Mouse (Mus musculus): ENCODE data around the gene Emx1. TPM values are rescaled to one million over a fixed set of nuclear protein-coding genes. Genes with fewer than 3 reads are reported as not detected.

Emx1 gene
- polyA plus RNA-seq, 1 experiment from 2014 or later: not detected

- no peak for ATAC-seq (ENCODE audit: insufficient read depth, low FRiP score, low read depth)
- no peaks in the 10 kb centered on the region for H3K36me3 ChIP-seq
- no peaks in the 10 kb centered on the region for H3K9me3 ChIP-seq
Measured at GRCm38 (mm10) chr6:85160201-85160923, 26.9 kb upstream of the Emx1 start.

DNA sequence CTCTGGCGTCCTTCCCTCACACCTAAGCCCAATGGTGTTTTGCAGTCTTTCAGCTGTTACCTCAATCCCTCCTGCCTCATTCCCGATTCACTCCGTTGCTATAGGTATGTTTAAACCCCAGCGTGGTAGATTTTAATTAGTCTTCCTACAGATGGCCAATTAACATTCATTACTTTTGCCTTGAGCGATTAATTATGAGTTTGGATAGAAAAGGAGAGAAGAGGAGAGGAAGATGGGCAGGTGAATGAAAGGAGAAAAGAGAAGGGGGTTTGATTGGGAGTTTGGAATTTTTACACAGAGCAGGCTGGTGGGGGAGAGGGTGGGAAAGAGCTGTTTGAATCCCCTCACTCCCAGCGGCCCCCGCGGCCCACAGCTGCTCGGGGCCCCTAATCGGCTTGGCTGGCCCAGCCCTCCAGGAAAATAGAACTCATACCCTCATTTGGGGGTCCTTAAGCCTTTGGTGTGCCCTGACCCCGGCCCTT lies 21.8 kb upstream of the Emx1 start:
- no peak overlapping the region for H3K4me3 ChIP-seq (replicated peaks)
- H3K27me3 ChIP-seq (replicated peaks): no peaks in the 10 kb centered on the region
- H3K4me1 ChIP-seq: no peaks in the 10 kb centered on the region
- no peaks in the 10 kb centered on the region for H3K36me3 ChIP-seq
- H3K9me3 ChIP-seq: no peaks in the 10 kb centered on the region
- H3K4me2 ChIP-seq: no peak overlapping the region
- 55% methylated on average over 11 of the region's 11 CpGs for WGBS
- no peak overlapping the region for H3K9ac ChIP-seq
- no peak for ATAC-seq (ENCODE audit: insufficient read depth, low FRiP score, low read depth)
- no peak overlapping the region for H3K27ac ChIP-seq

More at GRCm38 (mm10) chr6:85160201-85160923, 26.9 kb upstream of the Emx1 start:
- Histone ChIP-seq H3K27me3 (replicated peaks) (no peaks in the 10 kb centered on the region), H3K27ac (no peak overlapping the region), H3K4me1 (peaks cover under 1% of the 10 kb centered on the region; the same call in 1 of the 2 replicates), H3K4me2 (no peak overlapping the region), H3K4me3 (replicated peaks) (no peak overlapping the region), H3K9ac (no peak overlapping the region)
- WGBS: 30% methylated on average over 4 of the region's 4 CpGs

- Histone ChIP-seq H3K9ac (no peak overlapping the region), H3K27me3 (replicated peaks) (peaks cover 2% of the 10 kb centered on the region; the same call in 1 of the 2 replicates), H3K4me1 (no peaks in the 10 kb centered on the region), H3K27ac (no peak overlapping the region), H3K4me3 (replicated peaks) (no peak overlapping the region), H3K36me3 (no peaks in the 10 kb centered on the region), H3K4me2 (no peak overlapping the region), H3K9me3 (no peaks in the 10 kb centered on the region)
- WGBS: 65% methylated on average over 3 of the region's 3 CpGs
- no peak for ATAC-seq (ENCODE audit: insufficient read depth, low FRiP score, low read depth)
Measured at GRCm38 (mm10) chr6:85179569-85179968, 7.7 kb upstream of the Emx1 start.

GRCm38 (mm10) chr6:85180036-85180435 lies 7.2 kb upstream of the Emx1 start:
- H3K4me2 ChIP-seq: no peak overlapping the region
- peaks cover 4% of the 10 kb centered on the region; the same call in 1 of the 2 replicates for H3K27me3 ChIP-seq (replicated peaks)
- 53% methylated on average over 2 of the region's 2 CpGs for WGBS
- H3K4me1 ChIP-seq: no peaks in the 10 kb centered on the region
- no peak overlapping the region for H3K27ac ChIP-seq
- H3K4me3 ChIP-seq (replicated peaks): no peak overlapping the region
- no peak overlapping the region for H3K9ac ChIP-seq
- ATAC-seq (ENCODE audit: insufficient read depth, low FRiP score, low read depth): no peak
- no peaks in the 10 kb centered on the region for H3K9me3 ChIP-seq
- H3K36me3 ChIP-seq: no peaks in the 10 kb centered on the region

- Histone ChIP-seq H3K9ac (no peak overlapping the region), H3K4me2 (no peak overlapping the region), H3K9me3 (no peaks in the 10 kb centered on the region), H3K4me1 (peaks cover 25% of the 10 kb centered on the region), H3K4me3 (replicated peaks) (no peak overlapping the region), H3K27ac (no peak overlapping the region), H3K36me3 (no peaks in the 10 kb centered on the region), H3K27me3 (replicated peaks) (peaks cover 39% of the 10 kb centered on the region)
- no peak for ATAC-seq (ENCODE audit: insufficient read depth, low FRiP score, low read depth)
- whole genome bisulfite sequencing: 64% methylated on average over 3 of the region's 3 CpGs
Measured at GRCm38 (mm10) chr6:85183951-85184350, 3.3 kb upstream of the Emx1 start.

GRCm38 (mm10) chr6:85186033-85186743 lies 1.1 kb upstream of the Emx1 start:
- Histone ChIP-seq H3K4me1 (peaks cover 37% of the 10 kb centered on the region), H3K36me3 (no peaks in the 10 kb centered on the region), H3K4me2 (peak overlapping the region; percentile 82), H3K9ac (no peak overlapping the region), H3K27me3 (replicated peaks) (peaks cover 59% of the 10 kb centered on the region), H3K4me3 (replicated peaks) (peak overlapping the region; percentile 26), H3K27ac (no peak overlapping the region), H3K9me3 (no peaks in the 10 kb centered on the region)
- 4% methylated on average over 33 of the region's 33 CpGs for WGBS
- no peak for ATAC-seq (ENCODE audit: insufficient read depth, low FRiP score, low read depth)

DNA sequence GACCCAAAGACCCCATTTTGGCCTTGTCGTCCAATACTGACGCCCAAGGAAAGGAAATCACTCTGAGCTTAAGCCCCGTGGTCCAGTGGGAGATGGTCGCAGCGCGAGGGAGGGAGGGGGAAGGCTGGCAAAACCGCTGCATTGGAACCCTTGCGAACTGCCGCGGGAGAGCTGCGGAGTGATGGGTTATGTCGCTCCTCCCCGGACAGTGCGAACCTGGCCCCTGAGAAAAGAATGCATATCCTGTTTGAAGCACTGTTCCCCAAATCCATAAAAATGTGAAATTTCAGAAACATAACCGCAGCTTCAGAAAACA lies 536 bp upstream of the Emx1 start:
- ATAC-seq (ENCODE audit: insufficient read depth, low FRiP score, low read depth): no peak
- Histone ChIP-seq H3K9me3 (no peaks in the 10 kb centered on the region), H3K27me3 (replicated peaks) (peaks cover 64% of the 10 kb centered on the region), H3K36me3 (no peaks in the 10 kb centered on the region), H3K27ac (no peak overlapping the region), H3K4me3 (replicated peaks) (no peak overlapping the region), H3K9ac (no peak overlapping the region), H3K4me2 (peak overlapping the region; percentile 82), H3K4me1 (peaks cover 37% of the 10 kb centered on the region)
- 3% methylated on average over 15 of the region's 15 CpGs for WGBS

DNA sequence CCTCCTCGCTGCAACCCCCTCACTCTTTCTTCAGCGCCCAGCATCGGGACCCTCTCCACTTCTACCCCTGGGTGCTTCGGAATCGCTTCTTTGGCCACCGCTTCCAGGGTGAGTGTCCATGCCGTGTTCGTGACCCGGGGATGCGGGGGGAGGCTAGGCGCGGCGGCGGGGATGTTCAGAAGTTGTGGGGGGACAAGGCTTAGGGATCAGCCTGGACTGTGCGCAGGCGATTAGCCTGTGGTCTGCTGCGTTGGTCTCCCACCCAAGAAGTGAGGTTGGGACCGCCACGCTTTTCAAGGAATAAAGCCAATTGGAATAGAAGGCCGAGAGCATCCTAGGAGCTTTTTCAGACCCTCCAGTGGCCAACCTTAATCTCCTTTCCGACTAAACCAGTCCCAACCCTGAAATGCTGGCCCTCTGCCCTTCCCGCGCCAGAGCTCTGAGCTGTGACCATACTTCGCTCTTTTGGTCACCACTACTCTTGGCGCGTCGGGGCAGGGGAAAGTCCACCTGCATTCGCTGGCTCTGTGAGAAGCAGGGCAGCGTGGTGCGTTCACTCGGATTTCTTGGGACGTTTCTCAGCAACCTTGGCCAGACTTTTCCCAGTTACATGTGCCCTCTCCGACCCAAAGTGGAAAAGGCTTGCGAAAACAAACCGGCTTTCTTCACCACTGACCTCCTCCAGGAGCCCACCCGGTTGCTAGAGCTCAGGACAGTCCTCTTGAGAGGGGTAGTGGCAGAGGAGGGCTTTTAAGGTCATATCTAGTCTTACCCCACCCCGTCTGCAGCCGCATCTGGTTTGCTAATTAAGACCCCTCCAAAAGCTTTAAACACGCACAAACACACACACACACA lies 1.2 kb downstream of the Emx1 start:
- H3K4me1 ChIP-seq: peaks cover 37% of the 10 kb centered on the region
- no peak overlapping the region for H3K27ac ChIP-seq
- no peaks in the 10 kb centered on the region for H3K9me3 ChIP-seq
- 2% methylated on average over 39 of the region's 39 CpGs for WGBS
- peak overlapping the region; percentile 39 for H3K4me3 ChIP-seq (replicated peaks)
- no peaks in the 10 kb centered on the region for H3K36me3 ChIP-seq
- H3K27me3 ChIP-seq (replicated peaks): peaks cover 82% of the 10 kb centered on the region
- no peak overlapping the region for H3K9ac ChIP-seq
- peak overlapping the region; percentile 82 for H3K4me2 ChIP-seq
- ATAC-seq (ENCODE audit: insufficient read depth, low FRiP score, low read depth): no peak

DNA sequence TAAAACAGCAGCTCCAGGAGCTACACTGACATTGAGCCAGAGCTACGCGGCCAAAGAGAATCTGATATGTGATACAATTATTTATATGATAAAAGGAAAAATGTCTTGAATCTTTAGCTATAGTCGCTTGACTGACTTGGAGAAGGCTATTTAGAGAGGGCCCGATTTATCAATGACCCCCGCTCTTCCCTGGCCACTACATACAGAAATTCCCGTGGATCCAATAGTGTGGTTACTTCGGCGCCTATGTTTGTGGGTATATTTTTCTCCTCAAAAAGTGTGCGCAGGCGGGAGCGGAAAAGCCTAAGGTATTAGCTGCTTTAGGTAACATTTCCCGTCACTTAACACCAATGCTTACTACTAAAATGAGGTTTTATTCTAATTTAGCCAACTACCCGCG lies 2.1 kb downstream of the Emx1 start:
- Histone ChIP-seq H3K4me2 (no peak overlapping the region), H3K4me3 (replicated peaks) (no peak overlapping the region), H3K27me3 (replicated peaks) (peaks cover 90% of the 10 kb centered on the region), H3K9ac (no peak overlapping the region), H3K27ac (no peak overlapping the region), H3K4me1 (peaks cover 42% of the 10 kb centered on the region), H3K36me3 (no peaks in the 10 kb centered on the region), H3K9me3 (no peaks in the 10 kb centered on the region)
- 9% methylated on average over 14 of the region's 14 CpGs for WGBS
- no peak for ATAC-seq (ENCODE audit: insufficient read depth, low FRiP score, low read depth)

DNA sequence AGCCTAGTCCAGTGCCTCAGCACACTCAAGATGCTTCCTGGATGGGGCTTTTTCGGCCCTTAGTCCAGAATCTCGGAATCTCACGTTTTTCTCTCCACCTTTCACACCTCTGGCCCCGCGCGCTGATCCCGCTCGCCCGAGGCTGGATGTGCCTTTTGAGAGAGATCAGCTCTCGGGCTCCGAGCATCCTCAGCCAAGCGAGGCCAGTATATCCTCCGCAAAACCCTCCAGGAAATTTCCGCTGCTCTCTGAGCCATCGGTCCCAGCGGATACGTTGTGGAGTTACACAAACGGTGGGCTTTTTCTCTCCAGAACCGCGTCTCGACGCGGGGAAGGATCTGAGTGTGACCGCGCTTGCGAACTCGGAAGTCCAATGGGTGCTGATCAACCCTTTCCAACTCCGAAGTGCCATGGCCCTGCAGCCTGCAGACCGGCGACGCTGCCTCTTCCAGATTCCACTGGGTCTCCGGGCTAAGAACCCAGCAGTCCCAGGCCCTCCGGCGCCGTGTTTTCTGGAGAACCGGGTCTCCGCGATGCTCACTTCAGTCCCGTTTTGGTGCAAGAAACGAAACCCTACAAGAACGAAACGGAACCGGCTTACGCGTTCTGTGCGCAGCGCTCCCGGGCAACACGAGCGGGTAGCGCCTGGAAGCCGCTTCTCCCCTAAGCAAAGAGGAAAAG lies 2.8 kb downstream of the Emx1 start:
- H3K27me3 ChIP-seq (replicated peaks): peaks cover 93% of the 10 kb centered on the region

GRCm38 (mm10) chr6:85190671-85191070 lies 3.4 kb downstream of the Emx1 start:
- H3K27ac ChIP-seq: no peak overlapping the region
- no peaks in the 10 kb centered on the region for H3K36me3 ChIP-seq
- H3K9ac ChIP-seq: no peak overlapping the region
- peaks cover 91% of the 10 kb centered on the region for H3K27me3 ChIP-seq (replicated peaks)
- H3K4me3 ChIP-seq (replicated peaks): peak overlapping the region; percentile 38
- H3K9me3 ChIP-seq: no peaks in the 10 kb centered on the region
- H3K4me1 ChIP-seq: peaks cover 42% of the 10 kb centered on the region
- 12% methylated on average over 13 of the region's 13 CpGs for WGBS
- peak overlapping the region; percentile 62 for H3K4me2 ChIP-seq
- no peak for ATAC-seq (ENCODE audit: insufficient read depth, low FRiP score, low read depth)

More for the DNA sequence above, 2.8 kb downstream of the Emx1 start:
- peak overlapping the region; percentile 38 for H3K4me3 ChIP-seq (replicated peaks)
- peaks cover 42% of the 10 kb centered on the region for H3K4me1 ChIP-seq
- peak overlapping the region; percentile 62 for H3K4me2 ChIP-seq
- no peaks in the 10 kb centered on the region for H3K9me3 ChIP-seq
- no peak overlapping the region for H3K27ac ChIP-seq
- WGBS: under 1% methylated on average over 52 of the region's 52 CpGs
- H3K36me3 ChIP-seq: no peaks in the 10 kb centered on the region
- no peak overlapping the region for H3K9ac ChIP-seq
- no peak for ATAC-seq (ENCODE audit: insufficient read depth, low FRiP score, low read depth)
